Mouse (Mus musculus) splenic B cell, adult 2 months (primary cell): ENCODE data around the gene Ankrd13a.
A peak's percentile ranks its signal among the peaks of the same experiment; 100 is the strongest.

Experiments
- DNase-seq: peaks from one replicate; pipeline ENCODE4 v3.0.0-alpha.2; 2011; ENCODE audit warnings: low read depth, low spot score
- H3K27me3 ChIP-seq: 2 replicates; pipeline ENCODE4 v1.6.1; 2012; ENCODE audit warnings: mild to moderate bottlenecking, low read length, moderate library complexity, mixed read lengths; ENCODE audit not compliant: control insufficient read depth, poor library complexity, insufficient read depth, severe bottlenecking
- H3K36me3 ChIP-seq: 2 replicates; pipeline ENCODE4 v1.6.1; 2012; ENCODE audit warnings: mild to moderate bottlenecking, low read length, moderate library complexity, mixed read lengths; ENCODE audit not compliant: control insufficient read depth, poor library complexity, insufficient read depth, severe bottlenecking

Ankrd13a gene

GRCm38 (mm10) chr5:114774403-114775051, at the start of gene Ankrd13a:
Gene Ankrd13a (plus strand): TSS chr5:114774677.
- peak; percentile 94 for DNase-seq
- H3K36me3 ChIP-seq, result no peaks in the 10 kb centered on the region
- H3K27me3 ChIP-seq, result no peaks in the 10 kb centered on the region

- Histone ChIP-seq H3K36me3 (peaks cover 2% of the 10 kb centered on the region), H3K27me3 (no peaks in the 10 kb centered on the region)
- no peak for DNase-seq
Measured at GRCm38 (mm10) chr5:114728160-114728559, 46.3 kb upstream of the Ankrd13a start.

GRCm38 (mm10) chr5:114730129-114730528, 44.3 kb upstream of the Ankrd13a start:
- DNase-seq, result no peak
- peaks cover 2% of the 10 kb centered on the region for H3K36me3 ChIP-seq

GRCm38 (mm10) chr5:114731498-114731897, 43.0 kb upstream of the Ankrd13a start:
- no peak for DNase-seq
- Histone ChIP-seq H3K27me3 (no peaks in the 10 kb centered on the region), H3K36me3 (peaks cover 6% of the 10 kb centered on the region)

More at GRCm38 (mm10) chr5:114730129-114730528, 44.3 kb upstream of the Ankrd13a start:
- H3K27me3 ChIP-seq, result no peaks in the 10 kb centered on the region

- Histone ChIP-seq H3K27me3 (no peaks in the 10 kb centered on the region), H3K36me3 (peaks cover 7% of the 10 kb centered on the region)
- peak; percentile 29 for DNase-seq
Measured at GRCm38 (mm10) chr5:114731969-114732368, 42.5 kb upstream of the Ankrd13a start.

GRCm38 (mm10) chr5:114733606-114734005, 40.9 kb upstream of the Ankrd13a start:
- no peaks in the 10 kb centered on the region for H3K27me3 ChIP-seq
- no peak for DNase-seq

GRCm38 (mm10) chr5:114737090-114737887, 37.2 kb upstream of the Ankrd13a start:
- H3K27me3 ChIP-seq, result no peaks in the 10 kb centered on the region
- DNase-seq, result no peak
- peaks cover 38% of the 10 kb centered on the region for H3K36me3 ChIP-seq

More at GRCm38 (mm10) chr5:114733606-114734005, 40.9 kb upstream of the Ankrd13a start:
- peaks cover 14% of the 10 kb centered on the region for H3K36me3 ChIP-seq

- DNase-seq, result no peak
- no peaks in the 10 kb centered on the region for H3K27me3 ChIP-seq
- peaks cover 47% of the 10 kb centered on the region for H3K36me3 ChIP-seq
Measured at GRCm38 (mm10) chr5:114738707-114739241, 35.7 kb upstream of the Ankrd13a start.

GRCm38 (mm10) chr5:114740595-114740994, 33.9 kb upstream of the Ankrd13a start:
- Histone ChIP-seq H3K27me3 (no peaks in the 10 kb centered on the region), H3K36me3 (peaks cover 51% of the 10 kb centered on the region)
- DNase-seq, result no peak

- DNase-seq, result no peak
- Histone ChIP-seq H3K36me3 (peaks cover 43% of the 10 kb centered on the region), H3K27me3 (no peaks in the 10 kb centered on the region)
Measured at GRCm38 (mm10) chr5:114742572-114742971, 31.9 kb upstream of the Ankrd13a start.

GRCm38 (mm10) chr5:114742998-114743696, 31.3 kb upstream of the Ankrd13a start:
- DNase-seq, result no peak
- peaks cover 41% of the 10 kb centered on the region for H3K36me3 ChIP-seq
- no peaks in the 10 kb centered on the region for H3K27me3 ChIP-seq

- no peak for DNase-seq
- no peaks in the 10 kb centered on the region for H3K27me3 ChIP-seq
- peaks cover 38% of the 10 kb centered on the region for H3K36me3 ChIP-seq
Measured at GRCm38 (mm10) chr5:114743697-114744090, 30.8 kb upstream of the Ankrd13a start.

- peaks cover 26% of the 10 kb centered on the region for H3K36me3 ChIP-seq
- peak; percentile 15 for DNase-seq
- no peaks in the 10 kb centered on the region for H3K27me3 ChIP-seq
Measured at GRCm38 (mm10) chr5:114745581-114745980, 28.9 kb upstream of the Ankrd13a start.

- DNase-seq, result peak; percentile 35
- Histone ChIP-seq H3K36me3 (peaks cover 20% of the 10 kb centered on the region), H3K27me3 (no peaks in the 10 kb centered on the region)
Measured at GRCm38 (mm10) chr5:114746886-114747285, 27.6 kb upstream of the Ankrd13a start.
